Comparison of ENCODE assay signal across 13 mouse cellular contexts in the genomic region with DNA sequence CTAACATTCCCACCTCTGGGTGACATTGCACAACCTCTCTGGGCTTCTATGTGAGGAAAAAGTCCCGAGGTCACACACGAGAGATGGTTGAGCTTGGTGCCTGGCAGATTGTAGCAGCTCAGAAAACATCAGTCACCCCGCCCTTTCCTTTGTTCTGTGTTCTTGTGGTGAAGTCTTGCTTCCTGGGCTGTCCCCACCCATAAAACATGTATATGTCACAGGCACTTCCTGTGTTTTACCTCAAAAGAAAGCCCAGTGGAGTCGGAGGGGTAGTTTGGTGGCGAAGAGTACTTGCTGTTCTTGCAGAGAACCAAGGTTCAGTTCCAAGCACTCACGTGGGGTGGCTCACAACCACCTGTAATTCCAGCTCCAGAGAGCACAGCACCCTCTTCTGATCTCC. TPM values are rescaled to one million over a fixed set of nuclear protein-coding genes. Genes with fewer than 3 reads are reported as not detected.
DNase-seq lines count a peak whose midpoint lies in the region; ATAC-seq and TF ChIP-seq lines count a peak whose summit lies in the region.
"Had no signal": no experiment of that assay in that cellular context is flagged by ENCODE, and none has a peak within 500 bp of the region (broad histone marks: within the 10 kb centered on the region; RNA-seq: fewer than 3 reads in every experiment).

No protein-coding gene starts in this region.

- no peak overlapping the region for H3K4me2 ChIP-seq in lung, embryonic 14.5 days
- H3K4me2 ChIP-seq in forebrain, embryonic 13.5 days, result no peak overlapping the region

- no peak overlapping the region for H3K9ac ChIP-seq in lung, embryonic 14.5 days
- H3K9ac ChIP-seq in forebrain, embryonic 13.5 days, result no peak overlapping the region
- H3K9ac ChIP-seq: liver, embryonic 13.5 days had no signal

- WGBS in lung, embryonic 14.5 days, result 75% methylated on average over 6 of the region's 6 CpGs
- 83% methylated on average over 6 of the region's 6 CpGs for WGBS in forebrain, embryonic 13.5 days

- DNase-seq in 416B (ENCODE audit: low read depth) (peak; percentile 86), Patski (ENCODE audit: low read depth, low spot score) (no peak)
- DNase-seq in lung, embryonic 14.5 days, result no peak
- peak; percentile 60 for DNase-seq in spleen, adult 18-20 months
- DNase-seq in gastrocnemius, postnatal 25 days, result no peak
- DNase-seq in right cerebral cortex, postnatal 10 days (ENCODE audit: low spot score in 2 of 2), result no peak
- no peak for DNase-seq in gastrocnemius, adult 2 months
- DNase-seq: cerebellum, adult 8-10 months; liver, embryonic 13.5 days had no signal

- peak; percentile 39 for TF ChIP-seq CTCF in Patski (IDR thresholded peaks at IDR 0.05)
- TF ChIP-seq CTCF in lung, embryonic 14.5 days (IDR thresholded peaks at IDR 0.05; ENCODE audit: low read depth), result 0 out of 2 replicates have a peak, but pooled peaks have one; percentile 4
- TF ChIP-seq CTCF in gastrocnemius, adult 2 months (IDR thresholded peaks at IDR 0.05), result no peak

- no peaks in the 10 kb centered on the region for H3K27me3 ChIP-seq in Patski
- no peaks in the 10 kb centered on the region for H3K27me3 ChIP-seq in lung, embryonic 14.5 days (ENCODE audit: insufficient read depth, low read length)
- H3K27me3 ChIP-seq in forebrain, embryonic 13.5 days, result 0 out of 2 replicates have a peak, but pooled peaks cover 2% of the 10 kb centered on the region
- H3K27me3 ChIP-seq: liver, embryonic 13.5 days had no signal

- in situ Hi-C loops in Patski (cut with MboI; ENCODE audit: low pct_unique_long_range_greater_than_20kb), result loop anchor here (10.0 kb wide), 1 partner anchor 319 kb away; a partner anchor contains a TSS

- H3K4me1 ChIP-seq in lung, embryonic 14.5 days (ENCODE audit: insufficient read depth), result no peaks in the 10 kb centered on the region
- H3K4me1 ChIP-seq in forebrain, embryonic 13.5 days, result no peaks in the 10 kb centered on the region
- H3K4me1 ChIP-seq: forebrain, embryonic 10.5 days had no signal

- H3K4me3 ChIP-seq in lung, embryonic 14.5 days (ENCODE audit: low read depth, low read length), result no peak overlapping the region
- H3K4me3 ChIP-seq in forebrain, embryonic 13.5 days, result no peak overlapping the region
- no peak overlapping the region for H3K4me3 ChIP-seq in gastrocnemius, adult 2 months
- H3K4me3 ChIP-seq: forebrain, embryonic 10.5 days had no signal

- ATAC-seq in Patski, result no peak
- ATAC-seq in lung, embryonic 14.5 days (ENCODE audit: insufficient read depth), result no peak
- ATAC-seq in forebrain, embryonic 13.5 days, result no peak

- intact Hi-C loops in gastrocnemius, adult 2 months (cut with DNase I), result loop anchor here (10.0 kb wide), 1 partner anchor 319 kb away; a partner anchor contains a TSS

- H3K9me3 ChIP-seq in lung, embryonic 14.5 days (ENCODE audit: low read depth, low read length), result no peaks in the 10 kb centered on the region
- H3K9me3 ChIP-seq in forebrain, embryonic 13.5 days (replicated peaks), result no peaks in the 10 kb centered on the region
- H3K9me3 ChIP-seq: liver, embryonic 13.5 days had no signal

- POLR2A ChIA-PET in Patski (lab: Charles Lee), result no interaction called here

- H3K27ac ChIP-seq in lung, embryonic 14.5 days (ENCODE audit: low read depth), result no peak overlapping the region
- no peak overlapping the region for H3K27ac ChIP-seq in forebrain, embryonic 13.5 days
- H3K27ac ChIP-seq in gastrocnemius, adult 2 months, result no peak overlapping the region
- H3K27ac ChIP-seq: forebrain, embryonic 10.5 days; kidney, postnatal 0 days; liver, embryonic 13.5 days had no signal

- CTCF ChIA-PET in Patski (lab: Charles Lee), result interaction anchor here (1.2 to 1.3 kb wide), 2 partner anchors 18 to 33 kb away, joined by 4 read pairs; no protein-coding TSS in a partner anchor

- H3K36me3 ChIP-seq in lung, embryonic 14.5 days (ENCODE audit: insufficient read depth), result no peaks in the 10 kb centered on the region
- no peaks in the 10 kb centered on the region for H3K36me3 ChIP-seq in forebrain, embryonic 13.5 days (ENCODE audit: poor library complexity, severe bottlenecking)
- H3K36me3 ChIP-seq: forebrain, embryonic 10.5 days; liver, embryonic 13.5 days had no signal

RNA-seq across cellular contexts. Expression of a gene that starts 2.4 kb away (rescaled TPM):
- not detected for polyA plus RNA-seq in Patski (2021)
- polyA plus RNA-seq in lung, embryonic 14.5 days (2014; fragmentation: Nextera tagmentation; extraction: Ambion mirVana), result 0.27 and 0.43 TPM in 2 replicates
- total RNA-seq in gastrocnemius, postnatal 25 days (2021), result under 1 TPM in 1 of 2 experiments, not detected in 1; 0.24 TPM
- polyA plus RNA-seq in forebrain, embryonic 13.5 days (2015; fragmentation: Nextera tagmentation; extraction: Ambion mirVana), result 0.23 TPM in 1 of 2 replicates, not detected in the other
- not detected for total RNA-seq in gastrocnemius, adult 2 months (2021)
- polyA plus RNA-seq: forebrain, embryonic 10.5 days; neural tube, embryonic 14.5 days had no signal

RNA-seq across cellular contexts. Expression of a gene that starts 37.2 kb away (rescaled TPM):
- 37.0 TPM for polyA plus RNA-seq in Patski (2021)
- 7.8 TPM in 2 replicates for polyA plus RNA-seq in lung, embryonic 14.5 days (2014; fragmentation: Nextera tagmentation; extraction: Ambion mirVana)
- 10 to 100 TPM in 1 of 2 experiments, 1 to 10 TPM in 1; 10.0 to 10.5 TPM for total RNA-seq in gastrocnemius, postnatal 25 days (2021)
- polyA plus RNA-seq in forebrain, embryonic 13.5 days (2015; fragmentation: Nextera tagmentation; extraction: Ambion mirVana), result 11.1 and 11.7 TPM in 2 replicates
- total RNA-seq in gastrocnemius, adult 2 months (2021), result 10 to 100 TPM in 1 of 2 experiments, 1 to 10 TPM in 1; 6.9 to 11.8 TPM

Comparison
In these comparisons a context has a peak if more than half of its experiments do, and no peak if none do; other contexts are left out.
1. DNase-seq: peak in 416B (single experiment) and spleen, adult 18-20 months (2 of 2); none in Patski (single experiment), lung, embryonic 14.5 days (single experiment), gastrocnemius, postnatal 25 days (single experiment), right cerebral cortex, postnatal 10 days (0 of 2) and gastrocnemius, adult 2 months (single experiment).